Mouse (Mus musculus) kidney, postnatal 14 days (tissue): Measurements from ENCODE around the gene Cdca4.

Source experiments
- DNase-seq: peaks from one replicate; pipeline ENCODE4 v3.0.0; 2022; ENCODE audit warnings: mixed read lengths

The Cdca4 gene

DNA sequence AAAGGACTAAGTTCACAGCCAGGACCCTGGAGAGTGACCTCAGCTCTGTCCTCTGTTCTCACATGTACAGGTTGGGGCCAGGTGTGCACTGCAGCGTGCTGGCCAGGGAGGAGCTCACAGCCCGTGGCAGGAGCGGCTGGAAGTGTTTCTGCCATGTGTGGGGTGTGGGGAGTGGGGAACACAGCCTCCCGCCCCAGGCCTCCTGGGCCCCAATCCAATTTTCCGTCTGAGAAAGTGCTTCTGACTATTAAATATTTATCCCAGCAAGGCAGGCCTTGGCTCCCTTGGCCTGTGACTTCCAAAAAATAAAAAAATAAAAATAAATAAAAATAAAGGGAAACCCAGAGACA, 30.9 kb downstream of the Cdca4 start:
- DNase-seq = peak; percentile 51

- no peak for DNase-seq
Measured at GRCm38 (mm10) chr12:112797672-112798331, 31.4 kb downstream of the Cdca4 start.

DNA sequence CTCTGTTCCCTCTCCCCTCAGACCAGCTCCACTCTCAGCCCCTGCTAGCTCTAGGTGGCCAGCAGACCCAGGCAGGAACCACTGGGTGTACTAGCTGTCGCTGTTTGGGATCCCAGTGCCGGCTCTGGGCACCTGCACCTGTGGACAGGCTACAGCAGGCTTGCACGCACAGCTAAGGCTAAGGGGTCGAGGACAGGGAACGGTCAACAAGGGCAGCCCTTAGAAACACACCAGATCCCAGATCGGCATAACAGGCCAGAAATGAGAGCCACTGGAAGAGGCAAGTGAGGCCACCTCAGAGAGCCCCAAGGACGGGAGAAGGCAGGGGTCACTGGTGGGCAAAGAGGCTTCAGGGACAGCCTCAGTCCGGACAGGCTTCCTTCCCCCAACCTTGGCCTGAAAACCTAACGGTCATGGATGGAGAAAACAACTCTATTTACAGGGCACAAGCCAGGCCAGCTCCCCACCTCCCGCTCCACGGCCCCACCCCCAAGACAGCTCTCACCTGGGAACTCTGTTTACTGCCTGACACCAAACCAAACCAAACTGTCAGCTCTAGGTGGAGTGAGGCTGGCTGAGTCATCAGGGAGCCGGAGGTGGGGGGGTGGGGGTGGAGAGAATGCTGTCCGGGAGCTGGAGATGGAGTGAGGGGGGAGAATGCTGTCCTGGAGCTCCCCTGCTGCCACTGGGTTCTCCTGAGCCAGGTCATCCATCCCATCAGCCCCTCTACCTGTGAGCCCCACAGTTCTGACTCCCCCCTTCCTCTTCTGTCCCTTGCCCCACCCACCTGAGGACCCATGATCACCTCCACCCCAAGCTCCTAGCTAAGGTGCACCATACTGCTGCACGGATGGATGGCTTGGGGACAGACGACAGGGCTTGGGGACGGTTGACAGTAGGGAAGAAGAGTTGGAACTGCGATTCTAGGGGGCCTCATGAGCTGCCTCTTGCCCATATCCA, 32.4 kb downstream of the Cdca4 start:
- DNase-seq = no peak

GRCm38 (mm10) chr12:112795466-112796104, 33.6 kb downstream of the Cdca4 start:
- no peak for DNase-seq

DNA sequence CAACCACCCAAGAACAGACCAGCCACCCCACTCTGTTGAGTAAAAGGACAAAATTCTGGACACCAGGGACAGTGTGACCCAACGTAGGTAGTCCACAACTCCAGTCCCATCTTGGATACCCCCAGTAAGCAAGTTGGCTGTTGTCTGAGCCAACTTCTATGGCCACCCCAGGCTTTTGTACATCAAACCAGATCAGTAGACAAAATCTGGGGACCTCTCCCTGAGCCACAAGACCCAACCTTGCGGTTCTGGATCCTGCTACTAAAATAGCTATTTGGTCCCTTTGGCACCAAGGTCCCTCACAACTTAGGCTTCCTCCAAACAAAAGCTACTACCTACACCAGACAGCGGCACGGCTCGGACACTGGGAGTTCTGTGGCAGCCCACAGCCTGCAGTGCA, 34.2 kb downstream of the Cdca4 start:
- DNase-seq = no peak

GRCm38 (mm10) chr12:112794356-112794816, 34.8 kb downstream of the Cdca4 start:
- DNase-seq = no peak

- no peak for DNase-seq
Measured at GRCm38 (mm10) chr12:112793601-112794355, 35.4 kb downstream of the Cdca4 start.

DNA sequence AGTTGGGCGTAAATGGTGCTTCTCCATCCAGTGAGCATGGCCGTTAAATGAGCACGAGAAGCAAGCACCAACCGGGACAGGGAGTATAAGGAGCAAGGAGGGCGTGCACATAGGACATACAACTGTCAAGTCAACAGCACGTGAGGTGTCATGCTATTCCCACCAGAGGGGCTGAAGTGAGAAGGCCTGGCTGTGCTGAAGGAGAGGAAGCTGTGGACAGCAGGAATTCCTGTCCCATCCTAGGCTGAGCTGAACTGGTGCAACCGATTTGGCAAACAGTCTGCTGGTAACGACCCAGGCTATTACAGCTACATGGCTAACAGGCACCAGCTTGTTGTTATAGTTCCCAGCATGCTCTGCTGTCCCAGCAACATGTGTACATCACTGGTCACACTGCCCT, 38.2 kb downstream of the Cdca4 start:
- no peak for DNase-seq

DNA sequence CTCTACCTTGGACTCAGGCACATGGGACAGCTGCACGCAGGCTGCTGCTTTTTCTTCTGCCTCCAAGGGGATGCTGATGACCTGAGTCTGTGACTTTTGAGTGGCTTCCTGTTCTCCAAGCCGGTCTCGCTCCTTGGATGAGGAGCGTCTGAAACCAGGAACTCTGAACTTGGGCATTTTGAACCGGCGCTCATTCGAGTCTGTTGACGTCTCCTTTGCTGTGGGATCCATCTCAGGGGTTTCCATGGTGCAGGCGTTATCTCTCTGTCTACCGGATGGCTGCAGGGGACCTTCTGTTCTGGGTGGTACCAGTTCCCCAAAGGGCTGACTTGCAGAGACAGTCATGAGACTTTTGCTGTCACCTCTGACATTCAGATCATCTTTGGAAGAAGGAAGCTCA, 54.7 kb downstream of the Cdca4 start:
- DNase-seq = no peak

DNA sequence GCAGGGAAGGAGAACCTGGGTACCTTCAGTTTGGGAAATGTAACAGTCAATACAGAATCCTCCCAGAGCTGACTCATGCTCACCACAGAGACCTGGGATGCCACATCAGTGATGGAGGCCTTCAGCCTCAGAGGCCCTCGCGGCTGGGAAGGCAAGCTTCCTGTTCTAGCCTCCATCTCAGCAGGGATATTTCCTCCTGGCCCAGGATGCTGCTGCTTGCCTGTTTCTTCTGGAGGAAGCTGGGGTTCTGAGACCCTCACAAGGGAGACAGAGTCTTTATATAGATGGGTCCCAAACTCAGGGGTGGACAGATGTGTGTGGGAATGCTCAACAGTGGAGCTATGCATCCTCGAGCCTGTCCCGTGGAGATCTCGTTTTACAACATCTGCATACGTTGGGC, 55.2 kb downstream of the Cdca4 start:
- DNase-seq = no peak

GRCm38 (mm10) chr12:112773366-112773765, 55.9 kb downstream of the Cdca4 start:
- no peak for DNase-seq

- no peak for DNase-seq
Measured at GRCm38 (mm10) chr12:112772306-112772705, 56.9 kb downstream of the Cdca4 start.

GRCm38 (mm10) chr12:112770396-112770795, 58.8 kb downstream of the Cdca4 start:
- DNase-seq = no peak
